ENCODE assay signal across 23 mouse cellular contexts in genomic region chr7:29059445-29059844, GRCm38 (mm10).
DNase-seq lines count a peak whose midpoint lies in the region; ATAC-seq and TF ChIP-seq lines count a peak whose summit lies in the region.
"Had no signal": no experiment of that assay in that cellular context is flagged by ENCODE, and none has a peak within 500 bp of the region (broad histone marks: within the 10 kb centered on the region; RNA-seq: fewer than 3 reads in every experiment).

No protein-coding gene starts in this region.

- no peak overlapping the region for H3K4me3 ChIP-seq in lung, embryonic 14.5 days (ENCODE audit: low read depth, low read length)
- H3K4me3 ChIP-seq in midbrain, embryonic 14.5 days (replicated peaks; ENCODE audit: low read depth, low read length): no peak overlapping the region
- H3K4me3 ChIP-seq: embryonic facial prominence, embryonic 10.5 days; forebrain, embryonic 13.5 days; heart, embryonic 13.5 days; hindbrain, embryonic 12.5 days had no signal

- WGBS in lung, embryonic 14.5 days: 54% methylated on average over 19 of the region's 19 CpGs
- 86% methylated on average over 19 of the region's 19 CpGs for WGBS in midbrain, embryonic 14.5 days

- ATAC-seq in lung, embryonic 14.5 days (ENCODE audit: insufficient read depth): peak; percentile 45; the same call in 1 of the 2 replicates
- no peak for ATAC-seq in midbrain, embryonic 14.5 days (ENCODE audit: low FRiP score, low TSS enrichment)
- ATAC-seq: CD4-positive, CD25-positive, alpha-beta regulatory T cell, adult 4 months; forebrain, embryonic 13.5 days; forebrain, postnatal 0 days; Patski had no signal

- H3K36me3 ChIP-seq in lung, embryonic 14.5 days (ENCODE audit: insufficient read depth): no peaks in the 10 kb centered on the region
- no peaks in the 10 kb centered on the region for H3K36me3 ChIP-seq in midbrain, embryonic 14.5 days (ENCODE audit: control insufficient read depth, insufficient read depth, low read length)
- H3K36me3 ChIP-seq: embryonic facial prominence, embryonic 10.5 days; heart, embryonic 13.5 days; hindbrain, embryonic 12.5 days had no signal

- no peak overlapping the region for H3K4me2 ChIP-seq in lung, embryonic 14.5 days
- H3K4me2 ChIP-seq in midbrain, embryonic 14.5 days (ENCODE audit: low read length): no peak overlapping the region
- H3K4me2 ChIP-seq: forebrain, embryonic 13.5 days; heart, embryonic 13.5 days; hindbrain, embryonic 12.5 days had no signal

- no peaks in the 10 kb centered on the region; the same call in 1 of the 2 replicates for H3K4me1 ChIP-seq in lung, embryonic 14.5 days (ENCODE audit: insufficient read depth)
- H3K4me1 ChIP-seq in midbrain, embryonic 14.5 days (ENCODE audit: control insufficient read depth, insufficient read depth, low read length): no peaks in the 10 kb centered on the region
- H3K4me1 ChIP-seq: forebrain, embryonic 13.5 days; heart, embryonic 13.5 days; hindbrain, embryonic 12.5 days had no signal

- H3K27me3 ChIP-seq in lung, embryonic 14.5 days (ENCODE audit: insufficient read depth, low read length): peaks cover 10% of the 10 kb centered on the region; the same call in 1 of the 2 replicates
- H3K27me3 ChIP-seq in midbrain, embryonic 14.5 days (ENCODE audit: control insufficient read depth, insufficient read depth, low read length): no peaks in the 10 kb centered on the region

- no peaks in the 10 kb centered on the region for H3K9me3 ChIP-seq in lung, embryonic 14.5 days (ENCODE audit: low read depth, low read length)
- no peaks in the 10 kb centered on the region for H3K9me3 ChIP-seq in midbrain, embryonic 14.5 days (ENCODE audit: control insufficient read depth, low read length)
- H3K9me3 ChIP-seq: embryonic facial prominence, embryonic 10.5 days; heart, embryonic 13.5 days; hindbrain, embryonic 12.5 days had no signal

- peak; percentile 17 for DNase-seq in NIH3T3 (ENCODE audit: low read depth)
- DNase-seq in lung, embryonic 14.5 days: peak; percentile 72
- DNase-seq in lung, postnatal 10 days: peak; percentile 85
- peak; percentile 74 to 87 for DNase-seq in lung, postnatal 4 days
- no peak for DNase-seq in right cerebral cortex, postnatal 36 days (ENCODE audit: low spot score in 2 of 2)
- DNase-seq in kidney, postnatal 10 days: no peak
- DNase-seq in layer of hippocampus, postnatal 25 days (ENCODE audit: extremely low spot score in 1 of 2, low spot score in 1 of 2): no peak
- no peak for DNase-seq in midbrain, embryonic 14.5 days
- DNase-seq: adrenal gland, adult 2 months; adrenal gland, postnatal 25 days; cerebellum, adult 18-20 months; cerebellum, adult 9-11 months; cerebellum, postnatal 36 days; forebrain, postnatal 0 days; gastrocnemius, postnatal 36 days; heart, adult 11 months; heart, postnatal 4 days had no signal

- no peak overlapping the region for H3K27ac ChIP-seq in lung, embryonic 14.5 days (ENCODE audit: low read depth)
- H3K27ac ChIP-seq in midbrain, embryonic 14.5 days (replicated peaks; ENCODE audit: low read depth, low read length): no peak overlapping the region
- H3K27ac ChIP-seq: embryonic facial prominence, embryonic 10.5 days; forebrain, embryonic 13.5 days; heart, embryonic 13.5 days; hindbrain, embryonic 12.5 days had no signal

- TF ChIP-seq CTCF in lung, embryonic 14.5 days (IDR thresholded peaks at IDR 0.05; ENCODE audit: low read depth): no peak

- no peak overlapping the region for H3K9ac ChIP-seq in lung, embryonic 14.5 days
- H3K9ac ChIP-seq in midbrain, embryonic 14.5 days (replicated peaks; ENCODE audit: low read length): no peak overlapping the region
- H3K9ac ChIP-seq: forebrain, embryonic 13.5 days; forebrain, postnatal 0 days; heart, embryonic 13.5 days; hindbrain, embryonic 12.5 days had no signal

Comparison
In these comparisons a context has a peak if more than half of its experiments do, and no peak if none do; other contexts are left out.
1. DNase-seq: peak in NIH3T3 (single experiment), lung, embryonic 14.5 days (single experiment), lung, postnatal 10 days (single experiment) and lung, postnatal 4 days (2 of 2); none in right cerebral cortex, postnatal 36 days (0 of 2), kidney, postnatal 10 days (single experiment), layer of hippocampus, postnatal 25 days (0 of 2) and midbrain, embryonic 14.5 days (single experiment).